In genomic region chr5:123572357-123573186, GRCm38 (mm10) we compare ENCODE assay signal across 8 mouse cellular contexts. TPM values are rescaled to one million over a fixed set of nuclear protein-coding genes. Genes with fewer than 3 reads are reported as not detected.
DNase-seq lines count a peak whose midpoint lies in the region; ATAC-seq and TF ChIP-seq lines count a peak whose summit lies in the region.

Vps33a (minus strand) TSS chr5:123573038.

- under 1% methylated on average over 53 of the region's 54 CpGs for WGBS in forebrain, embryonic 12.5 days
- WGBS in heart, postnatal 0 days: under 1% methylated on average over 54 of the region's 54 CpGs
- WGBS in liver, embryonic 16.5 days (ENCODE audit: insufficient replicate concordance): under 1% methylated on average over 54 of the region's 54 CpGs
- under 1% methylated on average over 54 of the region's 54 CpGs for WGBS in neural tube, embryonic 13.5 days

- H3K4me3 ChIP-seq in E14TG2a.4 (replicated peaks; ENCODE audit: low read length): peak within 1 kb of the TSS; percentile 98
- H3K4me3 ChIP-seq in forebrain, embryonic 12.5 days (replicated peaks): peak within 1 kb of the TSS; percentile 95
- H3K4me3 ChIP-seq in heart, postnatal 0 days (ENCODE audit: low read depth, low read length): peak within 1 kb of the TSS; percentile 100
- peak within 1 kb of the TSS; percentile 97 for H3K4me3 ChIP-seq in liver, embryonic 16.5 days (ENCODE audit: low read depth, low read length)
- H3K4me3 ChIP-seq in neural tube, embryonic 13.5 days: peak within 1 kb of the TSS; percentile 94
- peak within 1 kb of the TSS; percentile 95 for H3K4me3 ChIP-seq in testis, adult 2 months (ENCODE audit: control insufficient read depth, low read depth, low read length)

- peak within 1 kb of the TSS; percentile 70; the same call in 1 of the 2 replicates for H3K27ac ChIP-seq in forebrain, embryonic 12.5 days
- H3K27ac ChIP-seq in heart, postnatal 0 days (ENCODE audit: low read depth): peak within 1 kb of the TSS; percentile 78
- H3K27ac ChIP-seq in liver, embryonic 16.5 days (ENCODE audit: low read length): peak within 1 kb of the TSS; percentile 83
- peak within 1 kb of the TSS; percentile 84 for H3K27ac ChIP-seq in neural tube, embryonic 13.5 days (replicated peaks)
- peak within 1 kb of the TSS; percentile 81 for H3K27ac ChIP-seq in testis, adult 2 months (ENCODE audit: control insufficient read depth, insufficient read depth, low read depth, low read length)

- peak; percentile 98 for DNase-seq in c-Kit-positive CD71-positive TER-119-positive erythroid progenitor cells, embryonic 14.5 days (ENCODE audit: low spot score)
- DNase-seq in heart, postnatal 0 days (ENCODE audit: low spot score): peak; percentile 96
- peak; percentile 99 to 100 for DNase-seq in kidney, postnatal 4 days

- TF ChIP-seq EP300 in heart, postnatal 0 days (IDR thresholded peaks at IDR 0.05; ENCODE audit: low read depth): no peak

- peak; percentile 94 for ATAC-seq in forebrain, embryonic 12.5 days (ENCODE audit: low FRiP score)
- ATAC-seq in heart, postnatal 0 days (ENCODE audit: insufficient read depth, low read depth): peak; percentile 94
- ATAC-seq in liver, embryonic 16.5 days (ENCODE audit: low read depth): peak; percentile 96
- ATAC-seq in neural tube, embryonic 13.5 days (ENCODE audit: low read depth): peak; percentile 93

- peaks cover 15% of the 10 kb centered on the region for H3K4me1 ChIP-seq in E14TG2a.4 (replicated peaks; ENCODE audit: low read depth, low read length)
- peaks cover 12% of the 10 kb centered on the region for H3K4me1 ChIP-seq in forebrain, embryonic 12.5 days
- peaks cover 6% of the 10 kb centered on the region; the same call in 1 of the 2 replicates for H3K4me1 ChIP-seq in heart, postnatal 0 days (ENCODE audit: control insufficient read depth, insufficient read depth)
- H3K4me1 ChIP-seq in liver, embryonic 16.5 days (ENCODE audit: control insufficient read depth, low read depth, low read length): peaks cover 16% of the 10 kb centered on the region
- peaks cover 15% of the 10 kb centered on the region for H3K4me1 ChIP-seq in neural tube, embryonic 13.5 days (replicated peaks)
- peaks cover 2% of the 10 kb centered on the region for H3K4me1 ChIP-seq in testis, adult 2 months (ENCODE audit: control insufficient read depth, insufficient read depth, low read length)

- H3K9ac ChIP-seq in forebrain, embryonic 12.5 days: peak within 1 kb of the TSS; percentile 77
- peak within 1 kb of the TSS; percentile 87 for H3K9ac ChIP-seq in heart, postnatal 0 days (replicated peaks; ENCODE audit: low read depth, low read length)
- H3K9ac ChIP-seq in liver, embryonic 16.5 days (ENCODE audit: low read depth, low read length): peak within 1 kb of the TSS; percentile 95
- peak within 1 kb of the TSS; percentile 87 for H3K9ac ChIP-seq in neural tube, embryonic 13.5 days

- no peaks in the 10 kb centered on the region for H3K9me3 ChIP-seq in E14TG2a.4 (ENCODE audit: low read length)
- no peaks in the 10 kb centered on the region for H3K9me3 ChIP-seq in forebrain, embryonic 12.5 days
- no peaks in the 10 kb centered on the region for H3K9me3 ChIP-seq in heart, postnatal 0 days (replicated peaks; ENCODE audit: control insufficient read depth, low read length)
- H3K9me3 ChIP-seq in liver, embryonic 16.5 days (replicated peaks; ENCODE audit: control insufficient read depth, low read length): no peaks in the 10 kb centered on the region
- no peaks in the 10 kb centered on the region for H3K9me3 ChIP-seq in neural tube, embryonic 13.5 days

- TF ChIP-seq CTCF in E14TG2a.4 (conservative IDR thresholded peaks at IDR 0.05; ENCODE audit: low read length): no peak
- no peak for TF ChIP-seq CTCF in heart, postnatal 0 days (IDR thresholded peaks at IDR 0.05; ENCODE audit: low read depth)
- TF ChIP-seq CTCF in testis, adult 2 months (IDR thresholded peaks at IDR 0.05; ENCODE audit: control insufficient read depth, insufficient read depth, insufficient replicate concordance, low read depth, low read length): no peak

- H3K4me2 ChIP-seq in forebrain, embryonic 12.5 days: peak within 1 kb of the TSS; percentile 91
- peak within 1 kb of the TSS; percentile 91 for H3K4me2 ChIP-seq in heart, postnatal 0 days (ENCODE audit: low read depth, low read length)
- peak within 1 kb of the TSS; percentile 97 for H3K4me2 ChIP-seq in liver, embryonic 16.5 days (ENCODE audit: low read depth, low read length)
- H3K4me2 ChIP-seq in neural tube, embryonic 13.5 days: peak within 1 kb of the TSS; percentile 82

- TF ChIP-seq POLR2A in testis, adult 2 months (IDR thresholded peaks at IDR 0.05; ENCODE audit: control insufficient read depth, low read depth, low read length): peak; percentile 93

- no peaks in the 10 kb centered on the region for H3K27me3 ChIP-seq in E14TG2a.4 (ENCODE audit: insufficient read depth, low read length)
- H3K27me3 ChIP-seq in forebrain, embryonic 12.5 days: no peaks in the 10 kb centered on the region
- no peaks in the 10 kb centered on the region for H3K27me3 ChIP-seq in heart, postnatal 0 days (ENCODE audit: control insufficient read depth, insufficient read depth, low read length)
- no peaks in the 10 kb centered on the region for H3K27me3 ChIP-seq in liver, embryonic 16.5 days (ENCODE audit: control insufficient read depth, insufficient read depth, low read depth, low read length)
- H3K27me3 ChIP-seq in neural tube, embryonic 13.5 days: no peaks in the 10 kb centered on the region
- no peaks in the 10 kb centered on the region for H3K27me3 ChIP-seq in testis, adult 2 months (ENCODE audit: control insufficient read depth, insufficient read depth, low read length)

- H3K36me3 ChIP-seq in E14TG2a.4 (ENCODE audit: insufficient read depth, low read length): peaks cover 29% of the 10 kb centered on the region
- peaks cover 24% of the 10 kb centered on the region for H3K36me3 ChIP-seq in forebrain, embryonic 12.5 days (replicated peaks)
- H3K36me3 ChIP-seq in heart, postnatal 0 days (replicated peaks; ENCODE audit: control insufficient read depth, insufficient read depth, low read length): peaks cover 31% of the 10 kb centered on the region
- peaks cover 15% of the 10 kb centered on the region for H3K36me3 ChIP-seq in liver, embryonic 16.5 days (ENCODE audit: control insufficient read depth, insufficient read depth)
- H3K36me3 ChIP-seq in neural tube, embryonic 13.5 days: peaks cover 32% of the 10 kb centered on the region
- no peaks in the 10 kb centered on the region for H3K36me3 ChIP-seq in testis, adult 2 months (ENCODE audit: control insufficient read depth, insufficient read depth, low read length)

RNA-seq across cellular contexts. Expression of gene Vps33a, which starts in this region (rescaled TPM):
- 35.7 and 35.8 TPM in 2 replicates for polyA plus RNA-seq in forebrain, embryonic 12.5 days (2016; fragmentation: Nextera tagmentation; extraction: Ambion mirVana)
- 15.9 and 42.7 TPM in 2 replicates for total RNA-seq in heart, postnatal 0 days (2014; rRNA removed; ENCODE audit: low replicate concordance)
- polyA plus RNA-seq in heart, postnatal 0 days (2015; fragmentation: Nextera tagmentation; extraction: Ambion mirVana): 16.7 and 17.5 TPM in 2 replicates
- polyA plus RNA-seq in liver, embryonic 16.5 days (2015; fragmentation: Nextera tagmentation; extraction: Ambion mirVana): 19.6 and 20.0 TPM in 2 replicates
- 43.0 and 45.4 TPM in 2 replicates for polyA plus RNA-seq in neural tube, embryonic 13.5 days (2015; fragmentation: Nextera tagmentation; extraction: Ambion mirVana)
- 5.3 and 5.8 TPM in 2 replicates for polyA plus RNA-seq in testis, adult 2 months (2012; rRNA removed)

Comparison
In these comparisons a context has a peak if more than half of its experiments do, and no peak if none do; other contexts are left out.
1. Peak in every context shown above with its lines: DNase-seq, ATAC-seq, H3K4me3 ChIP-seq and H3K27ac ChIP-seq.